Mouse (Mus musculus): ENCODE data around the gene Bnip1. TPM values are rescaled to one million over a fixed set of nuclear protein-coding genes. Genes with fewer than 3 reads are reported as not detected.

Gene Bnip1
- polyA plus RNA-seq, 1 experiment from 2014 or later: 50.1 TPM

DNA sequence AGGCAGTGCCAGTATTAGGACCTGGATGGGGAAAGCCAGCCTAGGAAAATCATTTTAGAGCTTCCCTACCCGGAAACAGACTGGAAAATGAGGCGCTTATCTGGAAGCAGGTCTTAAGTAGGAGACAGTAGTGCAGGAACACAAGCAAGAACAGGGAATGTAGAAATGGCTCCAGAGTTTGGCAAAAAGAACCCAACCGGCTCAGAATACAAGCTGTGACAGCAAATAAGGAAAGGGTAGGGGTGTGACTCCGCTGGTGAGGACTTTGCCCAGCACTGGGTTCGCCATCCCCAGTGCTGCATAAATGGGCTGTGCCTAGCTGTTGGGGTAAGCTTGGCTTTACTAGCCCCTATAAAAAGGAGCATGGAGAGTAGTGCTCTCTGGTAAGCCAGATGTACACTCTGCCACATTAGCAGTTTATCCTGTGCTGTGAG lies 761 bp downstream of the Bnip1 start:
- Histone ChIP-seq H3K27me3 (replicated peaks) (no peaks in the 10 kb centered on the region), H3K27ac (peak overlapping the region; percentile 97), H3K4me3 (replicated peaks) (peak overlapping the region; percentile 66), H3K4me1 (replicated peaks) (peaks cover 4% of the 10 kb centered on the region), H3K9me3 (no peaks in the 10 kb centered on the region), H3K4me2 (replicated peaks) (peak overlapping the region; percentile 75), H3K9ac (peak overlapping the region; percentile 72), H3K36me3 (peaks cover 6% of the 10 kb centered on the region; the same call in 1 of the 2 replicates)
- WGBS: 15% methylated on average over 5 of the region's 5 CpGs
- peak; percentile 92 for ATAC-seq

GRCm38 (mm10) chr17:26784525-26784924 lies 3.7 kb downstream of the Bnip1 start:
- 88% methylated on average over 8 of the region's 8 CpGs for WGBS
- no peak overlapping the region for H3K4me3 ChIP-seq (replicated peaks)

GRCm38 (mm10) chr17:26786586-26786985 lies 5.7 kb downstream of the Bnip1 start:
- Histone ChIP-seq H3K4me3 (replicated peaks) (no peak overlapping the region), H3K27ac (no peak overlapping the region), H3K27me3 (replicated peaks) (no peaks in the 10 kb centered on the region), H3K36me3 (peaks cover 22% of the 10 kb centered on the region), H3K4me1 (replicated peaks) (peaks cover 3% of the 10 kb centered on the region), H3K9me3 (no peaks in the 10 kb centered on the region), H3K9ac (no peak overlapping the region), H3K4me2 (replicated peaks) (no peak overlapping the region)
- ATAC-seq: no peak
- 86% methylated on average over 7 of the region's 7 CpGs for WGBS

More at GRCm38 (mm10) chr17:26784525-26784924, 3.7 kb downstream of the Bnip1 start:
- Histone ChIP-seq H3K4me2 (replicated peaks) (no peak overlapping the region), H3K9me3 (no peaks in the 10 kb centered on the region), H3K36me3 (peaks cover 16% of the 10 kb centered on the region), H3K27ac (no peak overlapping the region), H3K4me1 (replicated peaks) (peaks cover 4% of the 10 kb centered on the region), H3K27me3 (replicated peaks) (no peaks in the 10 kb centered on the region), H3K9ac (no peak overlapping the region)
- ATAC-seq: no peak

DNA sequence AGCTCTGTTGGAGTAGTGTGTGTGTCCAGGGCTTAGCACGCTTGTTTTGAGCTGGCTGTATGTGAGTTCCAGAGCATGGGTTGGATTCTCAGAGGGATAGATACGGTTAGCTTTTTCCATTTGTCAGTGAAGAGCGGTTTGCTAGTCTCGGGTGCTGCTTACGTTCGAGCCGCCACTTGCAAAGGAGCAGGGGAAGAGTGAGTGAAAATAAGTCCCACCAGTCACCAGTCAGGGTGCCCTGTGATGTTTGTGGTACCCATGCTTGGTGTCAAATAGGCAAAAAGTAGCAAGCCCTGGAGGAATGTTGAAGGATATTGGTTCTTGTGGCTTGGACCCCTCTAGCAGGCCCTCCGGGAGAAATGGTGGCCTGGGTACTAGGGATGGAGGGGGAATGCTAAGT lies 8.1 kb downstream of the Bnip1 start:
- H3K4me2 ChIP-seq (replicated peaks): no peak overlapping the region
- WGBS: 91% methylated on average over 8 of the region's 8 CpGs
- no peak for ATAC-seq
- H3K9ac ChIP-seq: no peak overlapping the region
- H3K4me3 ChIP-seq (replicated peaks): no peak overlapping the region
- peaks cover 32% of the 10 kb centered on the region for H3K36me3 ChIP-seq
- H3K4me1 ChIP-seq (replicated peaks): 0 out of 2 replicates have a peak, but pooled peaks cover 4% of the 10 kb centered on the region
- no peaks in the 10 kb centered on the region for H3K27me3 ChIP-seq (replicated peaks)
- no peaks in the 10 kb centered on the region for H3K9me3 ChIP-seq
- no peak overlapping the region for H3K27ac ChIP-seq

GRCm38 (mm10) chr17:26789460-26790268 lies 8.8 kb downstream of the Bnip1 start:
- 88% methylated on average over 8 of the region's 8 CpGs for WGBS

DNA sequence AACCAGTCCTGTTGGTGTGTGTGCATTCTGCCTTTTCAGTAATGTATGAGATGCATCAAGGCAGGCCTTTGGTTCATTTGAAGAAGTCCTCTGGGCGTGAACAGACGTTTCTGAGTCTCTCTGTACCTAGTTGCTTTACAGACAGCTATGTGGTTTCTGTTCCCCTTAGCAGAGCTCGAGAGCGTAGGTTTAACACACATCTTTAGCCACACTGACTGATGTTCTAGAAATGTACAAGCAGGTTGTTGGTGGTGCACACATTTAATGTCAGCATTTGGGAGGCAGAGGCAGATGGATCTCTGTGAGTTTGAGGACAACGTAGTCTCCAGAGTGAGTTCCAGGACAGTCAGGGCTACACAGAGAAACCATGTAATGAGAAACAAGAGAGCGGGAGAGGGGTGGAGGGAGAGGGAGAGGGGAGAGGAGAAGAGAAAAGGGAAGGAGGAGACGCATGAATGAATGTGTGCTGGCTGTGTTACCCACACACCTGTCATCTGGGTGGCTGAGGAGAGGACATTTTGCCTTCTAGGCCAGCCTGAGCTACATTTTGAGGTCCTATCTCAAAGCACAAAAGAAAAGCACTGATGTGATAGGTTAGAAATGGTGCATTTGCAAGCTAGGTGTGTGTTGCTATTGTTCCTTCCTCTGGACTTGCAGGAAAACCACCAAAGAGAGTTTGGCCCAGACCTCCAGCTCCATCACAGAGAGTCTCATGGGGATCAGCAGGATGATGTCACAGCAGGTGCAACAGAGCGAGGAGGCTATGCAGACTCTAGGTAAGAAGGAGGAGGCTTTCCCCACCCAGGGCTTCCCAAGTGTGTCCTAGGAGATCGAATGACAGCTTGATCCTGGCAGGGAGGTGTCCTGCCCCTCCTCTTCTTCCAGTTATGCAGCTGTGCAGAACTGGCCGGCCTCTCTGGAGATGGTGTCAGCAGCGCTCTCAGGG lies 9.7 kb downstream of the Bnip1 start:
- Histone ChIP-seq H3K9ac (no peak overlapping the region), H3K36me3 (peaks cover 26% of the 10 kb centered on the region)
- ATAC-seq: no peak

More at GRCm38 (mm10) chr17:26789460-26790268, 8.8 kb downstream of the Bnip1 start:
- peaks cover 30% of the 10 kb centered on the region for H3K36me3 ChIP-seq
- 0 out of 2 replicates have a peak, but pooled peaks cover 4% of the 10 kb centered on the region for H3K4me1 ChIP-seq (replicated peaks)
- no peak for ATAC-seq
- H3K27ac ChIP-seq: no peak overlapping the region
- H3K27me3 ChIP-seq (replicated peaks): no peaks in the 10 kb centered on the region
- no peak overlapping the region for H3K4me3 ChIP-seq (replicated peaks)
- H3K9ac ChIP-seq: no peak overlapping the region
- no peaks in the 10 kb centered on the region for H3K9me3 ChIP-seq
- no peak overlapping the region for H3K4me2 ChIP-seq (replicated peaks)

GRCm38 (mm10) chr17:26791580-26791979 lies 10.7 kb downstream of the Bnip1 start:
- Histone ChIP-seq H3K36me3 (peaks cover 26% of the 10 kb centered on the region), H3K9ac (no peak overlapping the region), H3K4me3 (replicated peaks) (no peak overlapping the region), H3K9me3 (no peaks in the 10 kb centered on the region), H3K27me3 (replicated peaks) (no peaks in the 10 kb centered on the region), H3K27ac (no peak overlapping the region), H3K4me1 (replicated peaks) (0 out of 2 replicates have a peak, but pooled peaks cover 4% of the 10 kb centered on the region), H3K4me2 (replicated peaks) (no peak overlapping the region)
- no peak for ATAC-seq
- 77% methylated on average over 7 of the region's 7 CpGs for WGBS

More for the DNA sequence above, 9.7 kb downstream of the Bnip1 start:
- Histone ChIP-seq H3K4me1 (replicated peaks) (0 out of 2 replicates have a peak, but pooled peaks cover 4% of the 10 kb centered on the region), H3K27ac (no peak overlapping the region), H3K4me3 (replicated peaks) (no peak overlapping the region), H3K27me3 (replicated peaks) (no peaks in the 10 kb centered on the region), H3K4me2 (replicated peaks) (no peak overlapping the region), H3K9me3 (no peaks in the 10 kb centered on the region)
- WGBS: 91% methylated on average over 11 of the region's 11 CpGs

DNA sequence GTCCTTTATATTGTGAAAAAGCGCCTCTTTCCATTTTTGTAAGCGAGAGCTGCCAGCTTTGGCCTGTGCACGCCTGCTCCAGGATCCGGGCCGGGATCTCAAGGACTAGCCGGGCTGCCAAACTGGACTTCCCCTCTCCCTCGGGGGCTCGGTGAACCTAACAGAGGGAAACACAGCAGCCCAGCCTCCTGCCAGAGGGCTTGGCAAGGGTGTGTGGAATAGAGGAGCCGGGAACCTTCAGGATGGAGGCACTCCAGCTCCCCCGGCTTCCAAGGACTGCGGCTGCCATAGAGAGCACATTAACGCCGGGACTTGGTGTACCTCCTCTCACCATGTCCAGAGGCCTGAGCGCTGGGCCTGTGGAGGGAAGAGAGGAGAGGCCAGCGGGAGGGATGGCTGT lies 11.2 kb downstream of the Bnip1 start:
- Histone ChIP-seq H3K4me2 (replicated peaks) (no peak overlapping the region), H3K4me3 (replicated peaks) (no peak overlapping the region), H3K9me3 (no peaks in the 10 kb centered on the region), H3K27ac (no peak overlapping the region), H3K4me1 (replicated peaks) (0 out of 2 replicates have a peak, but pooled peaks cover 4% of the 10 kb centered on the region), H3K9ac (no peak overlapping the region), H3K36me3 (peaks cover 25% of the 10 kb centered on the region), H3K27me3 (replicated peaks) (no peaks in the 10 kb centered on the region)
- ATAC-seq: no peak
- 91% methylated on average over 15 of the region's 15 CpGs for WGBS

DNA sequence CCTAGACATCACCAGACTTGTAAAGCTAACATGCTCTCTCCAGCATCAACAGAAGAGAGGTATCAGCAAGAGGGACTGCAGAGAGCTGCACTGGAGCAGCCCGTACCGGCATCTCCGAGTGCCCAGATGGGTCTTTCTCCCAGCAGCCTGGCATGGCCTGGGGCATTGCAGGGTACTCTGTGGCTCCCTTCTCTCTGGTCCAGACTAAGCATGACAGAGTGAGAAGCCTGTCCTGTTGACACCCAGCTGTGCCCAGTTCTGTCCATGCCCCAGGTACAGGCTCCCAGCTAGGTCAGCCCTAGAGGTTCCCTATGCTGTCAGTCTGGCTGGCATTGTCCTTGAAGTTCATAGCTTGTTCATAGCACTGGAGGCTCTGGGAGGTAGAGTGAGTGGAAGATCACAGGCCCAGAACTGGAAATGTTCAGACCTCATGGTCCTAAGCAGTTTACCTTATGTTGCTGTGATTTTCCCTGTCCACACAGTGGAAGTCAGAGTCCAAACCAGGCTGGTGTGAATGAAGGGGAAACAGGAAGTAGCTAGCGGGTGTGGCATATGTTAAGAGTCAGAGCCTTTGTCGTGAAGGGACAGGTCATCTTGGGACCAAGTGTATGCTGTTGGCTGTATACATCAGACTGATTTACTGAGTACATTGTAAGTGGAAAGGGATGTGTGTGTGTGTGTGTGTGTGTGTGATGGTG lies 12.4 kb downstream of the Bnip1 start:
- Histone ChIP-seq H3K4me3 (replicated peaks) (no peak overlapping the region), H3K9ac (no peak overlapping the region), H3K27me3 (replicated peaks) (no peaks in the 10 kb centered on the region), H3K4me1 (replicated peaks) (0 out of 2 replicates have a peak, but pooled peaks cover 4% of the 10 kb centered on the region), H3K36me3 (peaks cover 21% of the 10 kb centered on the region), H3K27ac (0 out of 2 replicates have a peak overlapping the region, but pooled peaks have one; percentile 9), H3K4me2 (replicated peaks) (no peak overlapping the region), H3K9me3 (no peaks in the 10 kb centered on the region)
- ATAC-seq: peak; percentile 75
- WGBS: 72% methylated on average over 5 of the region's 5 CpGs

- H3K27me3 ChIP-seq (replicated peaks): no peaks in the 10 kb centered on the region
- H3K4me2 ChIP-seq (replicated peaks): no peak overlapping the region
- 0 out of 2 replicates have a peak, but pooled peaks cover 4% of the 10 kb centered on the region for H3K4me1 ChIP-seq (replicated peaks)
- peaks cover 16% of the 10 kb centered on the region for H3K36me3 ChIP-seq
- WGBS: 11% methylated on average over 3 of the region's 3 CpGs
- 0 out of 2 replicates have a peak, but pooled peaks have one; percentile 67 for ATAC-seq
- no peaks in the 10 kb centered on the region for H3K9me3 ChIP-seq
- no peak overlapping the region for H3K9ac ChIP-seq
- H3K27ac ChIP-seq: no peak overlapping the region
- H3K4me3 ChIP-seq (replicated peaks): no peak overlapping the region
Observed at GRCm38 (mm10) chr17:26794744-26795143, 13.9 kb downstream of the Bnip1 start.

DNA sequence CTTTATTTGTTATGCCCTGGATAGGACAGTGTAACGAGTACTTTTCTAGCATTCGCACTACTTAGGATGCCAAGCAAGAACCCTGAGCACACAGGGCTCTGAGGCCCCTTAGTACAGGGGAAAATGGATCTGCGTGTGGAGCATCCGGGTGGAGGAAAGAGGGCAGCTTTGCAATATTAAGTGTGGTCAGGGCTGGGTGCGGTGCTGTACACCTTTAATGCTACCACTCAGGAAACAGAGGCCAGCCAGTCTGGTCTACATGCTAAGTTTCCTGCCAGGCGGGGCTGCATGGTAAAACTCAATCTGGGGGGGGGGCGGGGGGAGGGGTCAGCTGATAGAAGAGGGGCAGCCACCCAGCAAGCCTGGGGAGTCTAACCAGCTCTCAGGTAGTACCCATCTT lies 14.5 kb downstream of the Bnip1 start:
- H3K27ac ChIP-seq: no peak overlapping the region
- H3K4me2 ChIP-seq (replicated peaks): no peak overlapping the region
- 0 out of 2 replicates have a peak, but pooled peaks cover 4% of the 10 kb centered on the region for H3K4me1 ChIP-seq (replicated peaks)
- WGBS: 73% methylated on average over 7 of the region's 7 CpGs
- peaks cover 13% of the 10 kb centered on the region for H3K36me3 ChIP-seq
- no peaks in the 10 kb centered on the region for H3K9me3 ChIP-seq
- H3K9ac ChIP-seq: no peak overlapping the region
- H3K4me3 ChIP-seq (replicated peaks): no peak overlapping the region
- no peak for ATAC-seq
- H3K27me3 ChIP-seq (replicated peaks): no peaks in the 10 kb centered on the region
